Mouse (Mus musculus) neural tube, embryonic 15.5 days (tissue): Measurements from ENCODE around the gene Coro2b. TPM values are rescaled to one million over a fixed set of nuclear protein-coding genes. Genes with fewer than 3 reads are reported as not detected.

Source experiments
- ATAC-seq: fragments of 200-750 bp; cut with Nextera tagmentation; 2 replicates; pipeline ENCODE4 v1.8.0; 2017; ENCODE audit warnings: mild to moderate bottlenecking, moderate TSS enrichment, moderate library complexity; ENCODE audit not compliant: low FRiP score
- H3K27ac ChIP-seq: fragments of 300-500 bp; sonication (generic); replicated peaks from 2 replicates; pipeline ENCODE4 v1.5.1; 2015; ENCODE audit warnings: mild to moderate bottlenecking, inconsistent platforms
- H3K27me3 ChIP-seq: fragments of 300-500 bp; sonication (generic); replicated peaks from 2 replicates; pipeline ENCODE4 v1.6.1; 2015; ENCODE audit warnings: inconsistent platforms
- H3K36me3 ChIP-seq: fragments of 300-500 bp; sonication (generic); 2 replicates; pipeline ENCODE4 v1.6.1; 2015; ENCODE audit warnings: inconsistent platforms
- H3K4me1 ChIP-seq: fragments of 300-500 bp; sonication (generic); 2 replicates; pipeline ENCODE4 v1.6.1; 2015; ENCODE audit warnings: inconsistent platforms
- H3K4me2 ChIP-seq: fragments of 300-500 bp; sonication (generic); 2 replicates; pipeline ENCODE4 v1.6.1; 2015; ENCODE audit warnings: inconsistent platforms, mild to moderate bottlenecking, moderate library complexity
- H3K4me3 ChIP-seq: fragments of 300-500 bp; sonication (generic); replicated peaks from 2 replicates; pipeline ENCODE4 v1.5.1; 2015; ENCODE audit warnings: mild to moderate bottlenecking, inconsistent platforms
- H3K9ac ChIP-seq: fragments of 300-500 bp; sonication (generic); replicated peaks from 2 replicates; pipeline ENCODE4 v1.6.1; 2015; ENCODE audit warnings: mild to moderate bottlenecking, inconsistent platforms
- H3K9me3 ChIP-seq: fragments of 300-500 bp; sonication (generic); replicated peaks from 2 replicates; pipeline ENCODE4 v1.6.1; 2016; ENCODE audit warnings: inconsistent platforms
- WGBS: fragments of 180-500 bp; shearing (Covaris S2); methylation state at CpG from one replicate; pipeline ENCODE4 v1.1.7; 2015; ENCODE audit warnings: mixed read lengths; 5-methylcytosine and 5-hydroxymethylcytosine counted together
- polyA plus RNA-seq: library from polyadenylated mRNA; unstranded; fragments of >200 nt; fragmentation: Nextera tagmentation; extraction: Ambion mirVana; gene quantifications from 2 replicates; pipeline ENCODE4 v1.2.1, GENCODE M21; 2015

The Coro2b gene
- polyA plus RNA-seq, 1 experiment from 2014 or later: 38.2 TPM

GRCm38 (mm10) chr9:62553366-62553940 lies 16.6 kb upstream of the Coro2b start:
- no peak overlapping the region for H3K4me2 ChIP-seq
- no peaks in the 10 kb centered on the region for H3K36me3 ChIP-seq
- peaks cover 15% of the 10 kb centered on the region for H3K4me1 ChIP-seq
- WGBS: 31% methylated on average over 7 of the region's 7 CpGs
- no peak overlapping the region for H3K27ac ChIP-seq
- no peak overlapping the region for H3K4me3 ChIP-seq
- no peaks in the 10 kb centered on the region for H3K9me3 ChIP-seq
- no peaks in the 10 kb centered on the region for H3K27me3 ChIP-seq
- no peak for ATAC-seq
- no peak overlapping the region for H3K9ac ChIP-seq

GRCm38 (mm10) chr9:62551531-62551930 lies 14.7 kb upstream of the Coro2b start:
- Histone ChIP-seq H3K36me3 (no peaks in the 10 kb centered on the region), H3K9me3 (no peaks in the 10 kb centered on the region), H3K27ac (no peak overlapping the region), H3K4me2 (no peak overlapping the region), H3K4me1 (peaks cover 15% of the 10 kb centered on the region), H3K4me3 (no peak overlapping the region), H3K27me3 (no peaks in the 10 kb centered on the region), H3K9ac (no peak overlapping the region)
- no peak for ATAC-seq
- 74% methylated on average over 3 of the region's 3 CpGs for WGBS

- H3K27ac ChIP-seq: no peak overlapping the region
- no peak overlapping the region for H3K9ac ChIP-seq
- H3K36me3 ChIP-seq: no peaks in the 10 kb centered on the region
- no peaks in the 10 kb centered on the region for H3K27me3 ChIP-seq
- no peak overlapping the region for H3K4me2 ChIP-seq
- H3K4me3 ChIP-seq: no peak overlapping the region
- ATAC-seq: no peak
- H3K9me3 ChIP-seq: no peaks in the 10 kb centered on the region
- peaks cover 15% of the 10 kb centered on the region for H3K4me1 ChIP-seq
- 46% methylated on average over 11 of the region's 11 CpGs for WGBS
Measured at GRCm38 (mm10) chr9:62550661-62551093, 13.8 kb upstream of the Coro2b start.

- H3K4me3 ChIP-seq: no peak overlapping the region
- 3% methylated on average over 8 of the region's 8 CpGs for WGBS
- H3K4me2 ChIP-seq: no peak overlapping the region
- H3K36me3 ChIP-seq: no peaks in the 10 kb centered on the region
- H3K9me3 ChIP-seq: no peaks in the 10 kb centered on the region
- no peak overlapping the region for H3K27ac ChIP-seq
- peaks cover 16% of the 10 kb centered on the region for H3K4me1 ChIP-seq
- no peaks in the 10 kb centered on the region for H3K27me3 ChIP-seq
- H3K9ac ChIP-seq: no peak overlapping the region
- ATAC-seq: peak; percentile 62; the same call in 1 of the 2 replicates
Measured at GRCm38 (mm10) chr9:62549809-62550208, 13.0 kb upstream of the Coro2b start.

- H3K36me3 ChIP-seq: no peaks in the 10 kb centered on the region
- no peaks in the 10 kb centered on the region for H3K27me3 ChIP-seq
- H3K4me1 ChIP-seq: peaks cover 19% of the 10 kb centered on the region
- H3K9ac ChIP-seq: no peak overlapping the region
- no peak overlapping the region for H3K27ac ChIP-seq
- no peak overlapping the region for H3K4me3 ChIP-seq
- no peak overlapping the region for H3K4me2 ChIP-seq
- ATAC-seq: no peak
- WGBS: 49% methylated on average over 3 of the region's 3 CpGs
- H3K9me3 ChIP-seq: no peaks in the 10 kb centered on the region
Measured at GRCm38 (mm10) chr9:62547476-62547875, 10.6 kb upstream of the Coro2b start.

GRCm38 (mm10) chr9:62544856-62545255 lies 8.0 kb upstream of the Coro2b start:
- no peak for ATAC-seq
- peaks cover 38% of the 10 kb centered on the region for H3K4me1 ChIP-seq
- no peak overlapping the region for H3K4me2 ChIP-seq
- no peaks in the 10 kb centered on the region for H3K9me3 ChIP-seq
- H3K27ac ChIP-seq: no peak overlapping the region
- H3K9ac ChIP-seq: no peak overlapping the region
- no peak overlapping the region for H3K4me3 ChIP-seq
- H3K36me3 ChIP-seq: no peaks in the 10 kb centered on the region
- no peaks in the 10 kb centered on the region for H3K27me3 ChIP-seq
- 40% methylated on average over 10 of the region's 10 CpGs for WGBS

- Histone ChIP-seq H3K4me2 (no peak overlapping the region), H3K4me3 (no peak overlapping the region), H3K9ac (no peak overlapping the region), H3K4me1 (peaks cover 38% of the 10 kb centered on the region), H3K27ac (no peak overlapping the region), H3K27me3 (no peaks in the 10 kb centered on the region), H3K9me3 (no peaks in the 10 kb centered on the region), H3K36me3 (no peaks in the 10 kb centered on the region)
- no peak for ATAC-seq
- WGBS: 93% methylated on average over 4 of the region's 4 CpGs
Measured at GRCm38 (mm10) chr9:62543878-62544277, 7.0 kb upstream of the Coro2b start.

GRCm38 (mm10) chr9:62541606-62542005 lies 4.8 kb upstream of the Coro2b start:
- no peak overlapping the region for H3K4me2 ChIP-seq
- no peaks in the 10 kb centered on the region for H3K9me3 ChIP-seq
- H3K27me3 ChIP-seq: no peaks in the 10 kb centered on the region
- 55% methylated on average over 10 of the region's 10 CpGs for WGBS
- peak overlapping the region; percentile 72 for H3K27ac ChIP-seq
- H3K4me3 ChIP-seq: no peak overlapping the region
- H3K4me1 ChIP-seq: peaks cover 54% of the 10 kb centered on the region
- no peak overlapping the region for H3K9ac ChIP-seq
- H3K36me3 ChIP-seq: no peaks in the 10 kb centered on the region
- no peak for ATAC-seq

GRCm38 (mm10) chr9:62541182-62541581 lies 4.3 kb upstream of the Coro2b start:
- H3K27ac ChIP-seq: peak overlapping the region; percentile 72
- no peaks in the 10 kb centered on the region for H3K36me3 ChIP-seq
- H3K4me3 ChIP-seq: no peak overlapping the region
- peaks cover 54% of the 10 kb centered on the region for H3K4me1 ChIP-seq
- peak overlapping the region; percentile 6; the same call in 1 of the 2 replicates for H3K4me2 ChIP-seq
- no peak for ATAC-seq
- H3K9me3 ChIP-seq: no peaks in the 10 kb centered on the region
- no peak overlapping the region for H3K9ac ChIP-seq
- H3K27me3 ChIP-seq: no peaks in the 10 kb centered on the region
- WGBS: 28% methylated on average over 8 of the region's 8 CpGs

GRCm38 (mm10) chr9:62540736-62541135 lies 3.9 kb upstream of the Coro2b start:
- peak overlapping the region; percentile 72 for H3K27ac ChIP-seq
- no peak for ATAC-seq
- no peaks in the 10 kb centered on the region for H3K9me3 ChIP-seq
- WGBS: 14% methylated on average over 9 of the region's 10 CpGs
- H3K4me3 ChIP-seq: no peak overlapping the region
- H3K9ac ChIP-seq: no peak overlapping the region
- peaks cover 58% of the 10 kb centered on the region for H3K4me1 ChIP-seq
- no peaks in the 10 kb centered on the region for H3K36me3 ChIP-seq
- H3K4me2 ChIP-seq: peak overlapping the region; percentile 6; the same call in 1 of the 2 replicates
- no peaks in the 10 kb centered on the region for H3K27me3 ChIP-seq

GRCm38 (mm10) chr9:62540166-62540565 lies 3.3 kb upstream of the Coro2b start:
- no peak for ATAC-seq
- Histone ChIP-seq H3K4me1 (peaks cover 61% of the 10 kb centered on the region), H3K9me3 (no peaks in the 10 kb centered on the region), H3K4me3 (no peak overlapping the region), H3K27me3 (no peaks in the 10 kb centered on the region), H3K9ac (no peak overlapping the region), H3K27ac (peak overlapping the region; percentile 72), H3K4me2 (no peak overlapping the region), H3K36me3 (no peaks in the 10 kb centered on the region)
- WGBS: 79% methylated on average over 9 of the region's 9 CpGs

- H3K27ac ChIP-seq: no peak overlapping the region
- ATAC-seq: no peak
- H3K36me3 ChIP-seq: no peaks in the 10 kb centered on the region
- H3K9me3 ChIP-seq: no peaks in the 10 kb centered on the region
- 67% methylated on average over 9 of the region's 9 CpGs for WGBS
- peaks cover 63% of the 10 kb centered on the region for H3K4me1 ChIP-seq
- no peak overlapping the region for H3K4me3 ChIP-seq
- H3K4me2 ChIP-seq: no peak overlapping the region
- no peak overlapping the region for H3K9ac ChIP-seq
- H3K27me3 ChIP-seq: no peaks in the 10 kb centered on the region
Measured at GRCm38 (mm10) chr9:62539251-62539711, 2.4 kb upstream of the Coro2b start.
